ENCODE assay signal across 12 mouse cellular contexts in the genomic region with DNA sequence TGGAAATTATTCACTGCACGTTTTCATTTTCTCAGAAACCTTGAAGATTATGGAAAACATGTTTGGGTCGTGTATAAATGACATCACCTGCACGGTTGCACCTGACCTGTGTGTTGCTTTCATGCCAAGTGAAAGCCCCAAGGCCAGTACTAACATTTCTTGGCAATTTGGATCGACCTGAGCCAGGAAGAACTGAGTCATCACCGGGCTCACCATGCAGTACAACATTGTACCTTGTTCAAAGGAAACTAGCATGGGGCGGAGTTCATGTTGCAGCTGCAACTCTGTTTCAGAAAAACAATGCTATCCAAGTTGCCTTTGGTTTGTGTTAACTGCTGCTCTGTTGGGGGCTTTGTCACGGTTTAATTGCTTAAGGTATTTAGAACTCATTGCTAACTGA. TPM values are rescaled to one million over a fixed set of nuclear protein-coding genes. Genes with fewer than 3 reads are reported as not detected.
DNase-seq lines count a peak whose midpoint lies in the region; ATAC-seq lines count a peak whose summit lies in the region.
"Had no signal": no experiment of that assay in that cellular context is flagged by ENCODE, and none has a peak within 500 bp of the region (broad histone marks: within the 10 kb centered on the region; RNA-seq: fewer than 3 reads in every experiment).

No protein-coding gene starts in this region.

- H3K9me3 ChIP-seq in heart, embryonic 15.5 days (replicated peaks): no peaks in the 10 kb centered on the region
- H3K9me3 ChIP-seq: liver, embryonic 12.5 days had no signal

- no peak overlapping the region for H3K9ac ChIP-seq in heart, embryonic 15.5 days
- H3K9ac ChIP-seq: liver, embryonic 12.5 days had no signal

- no peak for ATAC-seq in heart, embryonic 15.5 days (replicated peaks; ENCODE audit: insufficient number of reproducible peaks, insufficient read depth, low FRiP score, low read depth)
- peak; percentile 34 for ATAC-seq in activated CD4-positive, CD25-positive, alpha-beta regulatory T cell, adult 4 months
- ATAC-seq in monocyte, adult 5-6 weeks (replicated peaks; ENCODE audit: insufficient number of reproducible peaks, low FRiP score, low TSS enrichment, poor library complexity, severe bottlenecking): no peak
- ATAC-seq: hindbrain, embryonic 16.5 days; liver, embryonic 12.5 days had no signal

- no peak overlapping the region for H3K4me3 ChIP-seq in heart, embryonic 15.5 days
- H3K4me3 ChIP-seq: liver, embryonic 12.5 days had no signal

- peaks cover 66% of the 10 kb centered on the region for H3K4me1 ChIP-seq in heart, embryonic 15.5 days (replicated peaks)

- no peak for DNase-seq in heart, postnatal 25 days (ENCODE audit: low spot score)
- peak; percentile 73 for DNase-seq in CD4-positive helper T cell, adult 2 months (ENCODE audit: low read depth, low spot score)
- DNase-seq in kidney, postnatal 14 days: peak; percentile 60
- DNase-seq in spleen, postnatal 4 days (ENCODE audit: low spot score in 2 of 2): no peak
- DNase-seq in lung, postnatal 10 days: no peak
- DNase-seq: cerebellum, adult 18-20 months had no signal

- intact Hi-C loops in heart, postnatal 25 days (cut with DNase I): loop anchor here (2.0 kb wide), 1 partner anchor 17 kb away; no protein-coding TSS in a partner anchor

- peak overlapping the region; percentile 56 for H3K27ac ChIP-seq in heart, embryonic 15.5 days
- H3K27ac ChIP-seq: liver, embryonic 12.5 days; macrophage had no signal

- H3K27me3 ChIP-seq in heart, embryonic 15.5 days: no peaks in the 10 kb centered on the region

- no peaks in the 10 kb centered on the region for H3K36me3 ChIP-seq in heart, embryonic 15.5 days
- H3K36me3 ChIP-seq: liver, embryonic 12.5 days had no signal

- no peak overlapping the region for H3K4me2 ChIP-seq in heart, embryonic 15.5 days
- H3K4me2 ChIP-seq: liver, embryonic 12.5 days had no signal

- 65% methylated on average over 7 of the region's 7 CpGs for WGBS in heart, embryonic 15.5 days

RNA-seq across cellular contexts. Expression of a gene that starts 3.5 kb away (rescaled TPM):
- 109 and 125 TPM in 2 replicates for polyA plus RNA-seq in heart, embryonic 15.5 days (2015; fragmentation: Nextera tagmentation; extraction: Ambion mirVana)
- total RNA-seq in heart, postnatal 25 days (2021): 10 to 100 TPM; 33.1 to 41.7 TPM
- polyA plus RNA-seq in activated CD4-positive, CD25-positive, alpha-beta regulatory T cell, adult 4 months (2017; shearing (Covaris generic)): under 1 TPM; 0.66 to 0.71 TPM
- 0.67 to 1.2 TPM in 2 of 3 replicates, not detected in the other for total RNA-seq in monocyte, adult 5-6 weeks (2017)

RNA-seq across cellular contexts. Expression of a gene that starts 34.4 kb away (rescaled TPM):
- 21.3 and 28.7 TPM in 2 replicates for polyA plus RNA-seq in heart, embryonic 15.5 days (2015; fragmentation: Nextera tagmentation; extraction: Ambion mirVana)
- total RNA-seq in heart, postnatal 25 days (2021): 10 to 100 TPM; 17.5 to 18.3 TPM
- 10 to 100 TPM; 11.5 to 30.4 TPM for polyA plus RNA-seq in activated CD4-positive, CD25-positive, alpha-beta regulatory T cell, adult 4 months (2017; shearing (Covaris generic))
- total RNA-seq in monocyte, adult 5-6 weeks (2017): 10.9 to 22.5 TPM (median 13.5 TPM) in 3 replicates

RNA-seq across cellular contexts. Expression of a gene that starts 40.5 kb away (rescaled TPM):
- polyA plus RNA-seq in heart, embryonic 15.5 days (2015; fragmentation: Nextera tagmentation; extraction: Ambion mirVana): 11.1 and 16.2 TPM in 2 replicates
- total RNA-seq in heart, postnatal 25 days (2021): 10 to 100 TPM; 32.3 TPM
- polyA plus RNA-seq in activated CD4-positive, CD25-positive, alpha-beta regulatory T cell, adult 4 months (2017; shearing (Covaris generic)): 10 to 100 TPM in 1 of 2 experiments, 1 to 10 TPM in 1; 9.3 to 11.8 TPM
- total RNA-seq in monocyte, adult 5-6 weeks (2017): 7.4 to 13.8 TPM (median 11.3 TPM) in 3 replicates

Comparison
In these comparisons a context has a peak if more than half of its experiments do, and no peak if none do; other contexts are left out.
1. DNase-seq: peak in CD4-positive helper T cell, adult 2 months (single experiment) and kidney, postnatal 14 days (single experiment); none in heart, postnatal 25 days (single experiment), spleen, postnatal 4 days (0 of 2) and lung, postnatal 10 days (single experiment).
2. RNA of a gene that starts 3.5 kb away (total RNA-seq): 33.1 to 41.7 TPM in heart, postnatal 25 days; 0.67 to 1.2 TPM in monocyte, adult 5-6 weeks; every median in the first group is over 10 times any median in the second.